Mouse (Mus musculus) layer of hippocampus, postnatal 36 days (tissue): ENCODE measurements around the gene Bcs1l. TPM values are rescaled to one million over a fixed set of nuclear protein-coding genes. Genes with fewer than 3 reads are reported as not detected.

ENCODE experiments used
- DNase-seq, 2 experiments: peaks; one replicate each; pipeline ENCODE4 v3.0.0; 2022
- total RNA-seq, 2 experiments: library from RNA; stranded (reverse); gene quantifications; 2 replicates each; pipeline ENCODE4 v1.2.3; 2021

Gene Bcs1l
- total RNA-seq, result 10 to 100 TPM; 24.0 to 24.1 TPM

DNA sequence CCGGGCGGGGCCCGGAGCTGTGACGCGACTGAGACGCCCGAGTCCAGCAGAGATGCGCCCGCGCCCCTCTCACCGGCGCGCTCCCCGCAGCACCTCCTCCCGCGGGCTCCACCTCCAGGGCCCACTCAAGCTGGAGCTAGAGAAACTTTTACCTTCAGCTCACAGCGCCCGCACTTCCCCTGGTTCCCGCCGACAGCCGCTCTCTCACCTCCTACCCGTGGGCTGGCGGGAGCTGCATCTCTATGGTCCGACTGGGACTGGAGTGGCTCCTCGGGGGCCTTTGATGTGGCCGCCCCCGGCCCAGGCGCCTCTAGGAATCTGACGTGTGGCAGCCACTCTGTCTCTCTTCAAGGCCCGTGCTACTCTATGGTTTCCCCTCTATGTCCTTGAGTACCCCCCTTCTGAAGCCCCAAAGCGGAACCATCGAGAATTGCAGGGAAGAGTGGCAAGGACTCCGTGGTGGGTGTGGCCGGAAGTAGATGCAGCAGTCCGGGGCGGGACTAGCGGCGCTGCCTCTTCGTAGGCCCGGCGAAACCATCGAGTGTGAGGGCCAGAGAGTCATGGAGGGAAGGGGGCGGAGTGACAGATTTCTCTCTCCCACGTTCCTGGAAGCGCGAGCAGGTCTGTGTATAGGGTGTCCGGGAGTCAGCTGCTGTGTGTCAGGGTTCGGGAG lies at the start of gene Bcs1l, which contains the start of gene Zfp142:
Gene Bcs1l (plus strand): TSS at position 517 of the 673 bp plus-strand sequence.
Gene Zfp142 (minus strand): TSS at position 474 of the 673 bp plus-strand sequence.
- DNase-seq, result peak; percentile 99

DNA sequence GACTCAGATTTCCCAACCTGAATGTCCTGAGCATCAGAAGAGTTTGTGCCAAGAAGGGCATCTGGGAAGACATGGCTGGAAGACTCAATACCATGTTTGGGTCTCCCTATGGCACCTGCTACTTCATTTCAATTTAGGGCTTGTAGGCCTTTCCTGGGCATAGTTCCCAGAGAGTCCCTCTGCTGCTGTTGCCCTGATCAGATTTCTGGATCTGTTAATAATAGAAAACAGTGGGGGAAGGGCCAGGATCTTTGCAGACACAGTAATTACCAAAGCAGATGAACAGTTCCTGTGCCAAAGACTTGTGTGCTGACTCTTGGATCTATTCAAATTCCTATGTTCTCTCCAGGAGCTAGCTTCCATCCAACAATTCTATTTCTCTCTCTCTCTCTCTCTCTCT lies 49.4 kb upstream of the Bcs1l start:
- DNase-seq, result peak; percentile 40 to 50

DNA sequence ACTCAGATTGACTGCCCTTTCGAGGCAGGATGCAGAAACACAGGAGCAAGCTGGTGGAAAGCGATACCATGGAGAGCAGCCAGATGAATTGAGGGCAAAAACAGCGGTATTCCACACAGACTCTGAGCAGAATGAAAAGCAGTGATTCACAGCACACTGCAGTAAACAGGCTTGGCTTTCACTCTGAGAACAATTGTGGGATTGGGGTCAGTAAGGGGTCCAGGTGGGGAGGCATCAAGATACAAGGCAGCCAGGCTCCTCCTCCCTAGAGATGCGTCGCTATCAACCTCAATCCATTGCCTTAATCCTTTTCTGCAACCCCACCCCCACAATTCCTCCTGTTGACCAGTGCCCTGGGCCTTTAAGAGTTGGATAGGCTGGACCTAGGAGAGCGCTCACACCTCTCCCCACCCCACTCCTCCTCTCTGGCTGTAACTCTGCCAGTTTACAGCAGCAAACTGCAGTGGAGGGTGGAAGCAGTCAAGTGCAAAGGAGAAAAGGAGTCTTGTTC lies 45.6 kb upstream of the Bcs1l start, which contains the start of gene Plcd4:
Gene Plcd4 (plus strand): TSS at position 438 of the 511 bp plus-strand sequence.
- DNase-seq, result peak; percentile 22 to 33

DNA sequence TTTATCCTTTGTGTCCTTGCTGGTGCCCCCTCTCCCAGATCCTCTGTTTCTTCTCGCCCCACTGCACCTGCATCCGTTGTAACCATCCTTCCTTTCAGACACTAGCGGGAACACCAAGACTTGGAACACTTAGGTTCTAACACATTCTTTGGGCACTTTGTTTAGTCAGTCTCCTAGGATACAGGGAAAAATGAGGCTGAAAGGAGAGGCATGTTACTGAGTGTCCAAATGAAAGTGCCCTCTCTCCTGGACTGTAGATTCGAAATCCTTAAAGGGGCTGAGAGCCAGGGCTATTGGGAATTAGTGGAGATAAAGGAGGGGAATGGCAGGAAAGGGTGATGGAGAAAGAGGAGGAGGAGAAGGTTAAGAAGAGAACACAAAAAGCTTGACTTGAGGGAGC lies 43.9 kb upstream of the Bcs1l start, which contains the start of gene Usp37:
Gene Usp37 (minus strand): TSS at position 101 of the 400 bp plus-strand sequence.
- DNase-seq, result no peak

DNA sequence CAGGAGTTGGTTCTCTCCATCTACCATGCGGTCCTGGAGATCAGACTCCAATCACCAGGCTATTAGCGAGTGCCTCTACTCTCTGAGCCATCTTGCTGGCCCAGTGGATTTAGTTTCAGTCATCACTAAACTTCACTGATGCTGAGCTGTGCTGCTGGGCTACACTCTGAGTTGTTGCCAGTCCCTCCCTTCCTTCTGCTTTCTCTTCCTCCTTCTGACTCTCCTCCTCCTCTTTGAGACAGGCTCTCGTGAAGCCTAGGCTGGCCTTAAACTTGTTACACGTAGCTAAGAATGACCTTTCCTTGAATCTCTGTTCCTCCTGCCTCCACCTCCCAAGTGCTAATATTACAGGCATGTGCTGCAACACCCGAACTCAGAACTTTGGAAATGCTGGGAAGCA lies 29.0 kb upstream of the Bcs1l start:
- no peak for DNase-seq

DNA sequence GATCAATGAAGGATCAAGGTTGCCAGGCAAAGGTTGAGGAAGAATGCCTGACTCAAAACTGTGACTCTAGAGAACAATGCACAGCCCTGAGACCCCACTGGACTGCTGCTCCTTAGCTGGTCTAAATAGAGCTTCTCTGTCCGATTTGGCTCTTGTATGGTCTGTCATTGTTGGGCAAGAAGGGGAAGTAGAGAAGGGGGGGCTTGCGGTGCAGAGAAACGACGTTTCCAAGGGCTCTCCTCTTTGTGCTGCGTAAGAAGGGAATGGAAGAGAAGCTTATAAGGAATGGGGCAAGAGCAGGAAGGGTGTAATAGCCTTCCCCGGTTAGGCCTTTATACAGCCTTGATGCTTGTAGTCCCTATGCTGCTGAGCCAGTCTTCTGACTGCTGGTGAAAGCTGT lies 22.3 kb upstream of the Bcs1l start:
- DNase-seq, result no peak

DNA sequence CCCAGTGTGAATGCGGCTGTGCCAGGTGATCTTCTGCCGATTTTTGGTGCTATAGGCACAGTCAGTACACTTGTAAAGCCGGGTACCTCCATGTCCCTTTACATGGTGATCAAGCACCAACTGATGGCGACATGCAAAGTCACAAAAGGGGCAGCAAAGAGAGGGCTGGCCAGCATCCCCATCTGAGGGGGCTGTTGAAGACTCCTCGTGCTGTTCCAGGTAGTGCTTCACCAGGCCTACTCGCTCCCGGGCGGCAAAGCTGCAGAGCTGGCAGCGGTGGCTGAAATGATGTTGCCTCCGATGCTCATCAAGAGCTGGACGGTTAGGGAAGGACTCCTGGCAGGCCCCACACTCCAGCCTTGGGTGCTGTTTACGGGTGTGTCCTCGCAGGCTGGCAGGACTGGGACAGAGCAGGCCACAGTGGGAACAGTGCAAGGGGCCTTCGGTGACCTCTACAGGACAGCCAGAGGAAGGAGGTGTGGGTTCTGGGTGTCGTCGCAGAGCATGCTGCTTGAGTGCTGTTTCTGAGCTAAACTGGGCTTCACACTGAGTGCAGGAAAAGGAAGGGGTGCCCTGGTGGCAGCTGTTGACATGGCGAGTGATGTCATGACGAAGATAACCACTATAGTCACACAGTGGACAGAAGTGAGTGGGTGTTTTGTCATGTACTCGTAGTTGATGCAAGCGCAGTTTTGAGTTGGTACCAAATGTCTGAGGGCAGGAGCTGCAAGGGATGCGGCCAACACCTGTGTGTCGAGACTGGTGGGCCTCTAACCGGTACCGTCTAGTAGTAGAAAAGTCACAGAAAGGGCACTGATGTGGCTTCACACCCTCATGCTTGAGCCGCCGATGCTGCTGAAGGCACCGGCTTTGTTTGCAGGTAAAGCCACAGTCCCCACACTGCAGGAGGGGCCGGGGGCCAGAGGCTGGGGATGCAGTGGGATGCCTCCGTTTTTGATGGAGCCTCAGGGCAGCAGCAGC lies 18.1 kb upstream of the Bcs1l start:
- DNase-seq, result no peak

DNA sequence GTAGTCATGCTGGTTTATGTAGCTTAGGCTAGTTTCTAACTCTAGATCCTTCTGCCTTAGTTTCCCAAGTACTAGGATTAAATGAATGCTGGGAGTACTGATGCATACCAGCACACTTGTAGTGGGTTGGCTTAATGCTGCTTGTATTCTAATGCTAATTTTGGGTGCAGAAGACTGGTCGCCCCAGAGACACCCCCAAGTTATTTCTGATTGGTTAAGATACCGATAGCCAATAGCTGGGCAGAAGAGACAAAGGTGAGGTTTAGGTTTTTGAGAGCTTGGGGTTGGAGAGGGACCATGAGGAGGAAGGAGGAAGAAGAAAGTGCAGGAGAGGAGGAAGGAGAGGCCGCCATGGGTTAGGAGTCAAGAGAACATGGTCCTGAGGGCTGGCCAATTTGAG lies 5.5 kb upstream of the Bcs1l start:
- DNase-seq, result no peak

DNA sequence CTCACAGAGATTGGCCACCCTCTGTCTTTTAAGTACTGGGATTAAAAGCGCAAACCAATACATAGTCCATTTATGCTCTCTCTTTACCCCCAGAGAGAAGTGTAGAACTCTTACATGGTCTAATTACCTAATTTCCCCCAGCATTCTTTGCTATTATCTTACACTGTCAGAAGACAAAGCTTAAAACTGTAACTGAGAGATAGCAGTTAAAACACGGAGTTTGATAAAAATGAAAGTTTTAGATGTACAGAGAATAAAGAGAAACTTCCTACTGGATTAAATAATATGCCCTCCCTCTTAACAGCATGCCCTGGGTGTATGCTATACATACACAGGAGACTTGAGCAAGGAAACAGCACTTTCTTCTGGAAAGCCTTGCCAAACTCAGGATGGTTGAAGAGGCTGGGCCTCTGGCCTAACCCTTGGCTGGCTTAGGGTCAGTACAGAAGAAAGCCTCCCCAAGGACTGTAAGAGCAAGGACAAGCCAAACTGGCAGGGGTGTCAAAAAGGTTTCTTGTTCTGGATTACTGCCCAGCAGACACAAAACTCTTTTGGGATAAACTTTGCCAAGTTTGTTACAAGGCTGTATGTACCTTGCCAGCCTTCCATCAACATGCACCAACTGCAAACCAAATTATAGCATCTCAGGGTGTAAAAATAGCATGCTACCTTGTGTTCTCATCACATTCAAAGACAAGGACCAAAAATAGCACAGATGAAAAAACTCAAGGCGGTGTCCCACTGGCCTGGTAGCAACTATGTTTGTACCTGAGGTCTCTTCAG lies 3.3 kb upstream of the Bcs1l start:
- no peak for DNase-seq

DNA sequence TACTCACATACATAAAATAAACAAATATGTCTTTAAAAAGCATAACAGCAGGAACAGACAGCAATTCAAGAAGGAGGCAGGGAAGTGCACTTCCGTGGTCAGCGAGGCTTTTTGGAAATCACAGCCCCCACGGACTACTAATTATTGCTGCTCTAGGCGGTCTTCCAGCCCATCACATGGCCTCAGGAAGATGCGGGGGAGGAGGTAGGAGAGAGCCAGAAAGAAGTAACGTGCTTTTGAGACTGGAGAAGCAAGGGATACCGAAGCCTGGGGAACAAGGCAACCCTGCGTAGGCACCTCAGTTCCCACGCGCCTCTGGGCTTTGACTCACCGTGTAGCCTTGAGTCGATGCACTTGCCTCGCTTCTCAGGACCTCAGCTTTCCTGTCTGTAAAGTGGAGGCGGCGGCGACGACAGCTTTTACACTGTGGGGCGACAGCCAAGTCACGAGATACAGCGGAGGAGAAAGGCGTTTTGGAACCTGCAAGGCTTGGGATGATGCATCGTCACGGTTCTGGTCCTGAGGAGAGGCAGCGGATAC lies 786 bp upstream of the Bcs1l start:
- no peak for DNase-seq

DNA sequence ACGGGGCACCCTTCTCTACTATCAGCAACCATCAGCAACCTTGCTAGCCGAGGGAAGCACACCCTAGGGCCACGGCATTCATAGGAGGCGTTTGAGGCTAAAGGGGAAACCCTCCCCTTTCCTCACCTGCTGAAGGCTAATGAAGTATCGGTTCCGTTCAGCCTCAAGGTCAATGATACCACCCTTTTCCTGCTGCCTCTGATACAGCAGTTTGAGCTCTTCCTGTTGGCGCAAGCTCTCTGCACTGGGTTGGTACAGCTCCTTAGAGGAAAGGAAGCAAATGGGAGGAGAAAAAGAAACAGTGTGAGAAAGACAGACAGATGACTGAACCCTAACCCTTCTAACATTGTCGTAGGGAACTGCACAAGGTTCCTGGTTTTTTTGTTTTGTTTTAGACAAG lies 6.3 kb downstream of the Bcs1l start:
- no peak for DNase-seq

DNA sequence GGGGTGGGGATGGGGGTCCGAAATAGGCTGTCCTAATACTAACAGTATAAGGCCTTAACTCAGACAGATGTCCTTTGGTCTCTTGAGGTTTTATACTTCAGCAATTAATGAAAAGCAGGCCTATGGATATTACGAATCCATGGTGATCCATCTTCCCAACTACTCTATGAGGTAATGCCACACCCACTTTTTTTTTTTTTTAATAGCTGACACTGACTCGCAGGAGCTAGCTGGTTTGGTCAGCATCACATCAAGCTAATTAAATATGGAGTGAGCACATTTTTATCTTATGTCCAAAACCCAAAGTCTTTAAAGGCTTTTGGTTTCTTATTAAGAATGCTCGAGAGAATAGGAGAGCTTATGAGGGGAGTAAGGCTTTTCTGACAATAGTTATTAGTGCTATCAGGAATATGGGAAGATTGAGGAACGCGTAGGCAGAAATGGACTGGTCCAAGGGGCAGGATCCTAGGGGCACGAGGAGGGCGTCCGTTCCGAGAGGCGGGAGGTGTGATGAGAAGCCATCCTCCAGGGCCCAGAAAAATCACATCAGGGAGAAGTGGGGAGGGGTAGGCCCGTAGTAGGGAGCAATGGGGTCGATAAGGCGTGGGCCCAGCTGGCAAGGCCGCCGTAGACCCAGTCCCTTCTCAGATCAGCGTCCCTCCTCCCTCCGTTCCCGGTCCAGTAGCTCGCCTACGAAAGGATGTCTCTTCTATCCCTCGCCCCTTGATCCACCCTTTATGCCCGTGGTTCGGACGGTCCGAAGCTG lies 12.6 kb downstream of the Bcs1l start:
- no peak for DNase-seq

DNA sequence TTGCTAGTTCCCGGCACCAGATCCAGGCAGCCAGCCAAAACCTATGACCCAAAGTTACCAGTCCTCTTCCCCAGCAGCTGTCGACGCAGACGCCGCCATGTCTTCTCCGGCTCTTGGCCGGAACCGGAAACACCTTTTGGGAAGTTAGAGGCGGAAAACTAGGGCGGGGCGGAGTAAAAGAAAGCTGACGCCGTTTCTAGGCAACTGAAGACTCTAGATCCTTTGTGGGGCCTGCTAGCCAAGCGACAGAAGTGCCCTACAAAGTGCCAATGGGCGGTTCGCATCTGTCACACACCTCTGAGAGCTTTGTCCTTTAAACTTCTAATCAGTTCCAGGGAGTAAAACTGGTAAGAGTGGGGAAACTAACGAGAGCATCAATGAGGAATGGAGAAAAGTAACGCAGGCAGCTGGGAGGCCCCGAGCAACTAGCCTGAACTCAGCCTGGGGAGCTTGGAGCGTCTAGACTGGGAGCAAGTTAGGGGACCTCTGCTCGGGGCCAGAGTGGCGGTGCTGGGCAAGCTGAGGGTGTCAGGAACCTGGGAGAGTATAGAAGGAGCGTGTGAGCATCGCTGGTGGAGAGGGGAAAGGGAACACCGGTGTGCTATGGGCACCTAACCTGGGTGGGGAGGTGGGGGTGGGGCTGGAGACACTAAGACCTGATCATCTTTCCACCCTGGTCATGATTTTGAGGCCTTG lies 13.3 kb downstream of the Bcs1l start, which contains the start of the genes Rnf25 and Stk36:
Gene Rnf25 (minus strand): TSS at position 131 of the 696 bp plus-strand sequence.
Gene Stk36 (plus strand): TSS at position 179 of the 696 bp plus-strand sequence.
- DNase-seq, result peak; percentile 85

DNA sequence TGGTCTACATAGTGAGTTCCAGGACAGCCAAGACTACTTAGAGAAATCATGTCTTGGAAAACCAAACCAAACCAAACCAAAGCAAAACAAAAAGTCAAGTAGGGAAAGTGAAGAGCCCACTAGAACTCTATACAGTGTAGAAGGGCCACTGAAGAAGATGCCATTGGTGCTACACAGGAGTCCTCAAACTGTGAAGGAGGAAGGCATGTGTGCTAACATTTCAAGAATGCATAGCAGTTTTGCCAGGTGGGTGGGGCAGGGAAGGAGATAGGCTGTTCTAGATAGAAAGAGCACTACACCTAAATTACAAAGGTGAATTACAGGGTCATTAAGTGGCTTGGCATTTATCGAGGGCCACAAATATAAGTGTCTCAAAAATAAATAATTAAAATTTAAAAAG lies 36.1 kb downstream of the Bcs1l start:
- no peak for DNase-seq

DNA sequence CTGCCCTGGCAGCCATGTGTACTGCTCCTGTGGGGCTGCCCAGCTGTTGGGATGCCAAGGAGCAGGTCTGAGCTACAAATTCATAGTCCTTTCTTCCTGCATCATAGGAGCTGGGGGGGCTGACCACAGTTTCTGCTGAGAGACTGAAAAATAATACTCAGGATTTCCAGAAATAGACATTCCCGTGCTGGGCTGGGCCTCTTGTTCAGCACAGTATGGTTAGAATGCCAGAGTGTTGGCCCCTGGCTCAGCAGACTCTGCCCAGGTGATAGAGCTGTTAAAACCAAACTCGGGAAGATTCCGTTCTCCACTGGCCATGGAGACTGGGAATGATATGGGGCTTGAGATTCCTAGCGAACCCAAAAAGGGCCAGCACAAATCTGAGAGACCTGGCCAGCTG lies 38.0 kb downstream of the Bcs1l start:
- no peak for DNase-seq

DNA sequence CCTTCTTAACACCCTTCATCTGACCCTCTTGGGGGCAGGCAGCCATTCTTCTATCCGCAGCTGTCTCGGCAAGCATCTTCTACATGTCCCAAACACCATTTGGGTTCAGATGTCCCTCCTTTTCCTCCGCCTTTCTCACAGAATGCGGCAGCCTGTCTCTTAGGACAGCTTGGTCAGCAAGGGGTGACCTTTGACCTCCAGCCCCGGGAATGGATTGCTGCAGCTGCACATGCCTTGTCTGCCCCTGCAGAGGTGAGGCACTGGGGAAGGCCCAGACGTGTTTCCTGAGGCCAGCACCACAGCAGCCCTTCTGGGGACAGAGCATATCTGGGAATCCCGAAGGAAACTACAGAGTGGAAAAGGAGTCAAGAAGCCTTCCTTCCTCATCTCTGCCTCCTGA lies 39.9 kb downstream of the Bcs1l start:
- DNase-seq, result no peak

DNA sequence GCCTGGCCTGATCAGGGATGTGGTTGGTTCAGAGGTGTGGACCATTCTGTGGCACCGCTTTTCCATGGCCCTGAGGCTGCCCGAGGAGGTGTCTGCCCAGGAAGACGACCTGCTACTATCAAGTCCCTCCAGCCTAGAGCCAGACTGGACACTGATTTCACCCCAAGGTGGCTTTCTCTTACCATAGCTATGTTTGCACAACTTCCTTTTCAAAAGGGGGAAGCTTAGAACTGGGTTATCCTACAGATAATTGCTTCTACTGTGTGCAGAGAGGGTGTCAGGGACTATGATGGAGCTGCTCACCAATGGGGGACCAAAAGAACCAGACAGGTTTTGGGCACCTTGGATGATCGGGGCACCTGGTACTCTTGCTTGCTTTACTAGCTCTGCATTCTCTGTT lies 44.6 kb downstream of the Bcs1l start:
- no peak for DNase-seq
